Mouse (Mus musculus) large intestine, adult 2 months (tissue): ENCODE measurements around the gene Pstpip1. TPM values are rescaled to one million over a fixed set of nuclear protein-coding genes. Genes with fewer than 3 reads are reported as not detected.

ENCODE experiments used
- DNase-seq: peaks from one replicate; pipeline ENCODE4 v3.0.0-alpha.2; 2012; ENCODE audit warnings: low read depth, low spot score
- WGBS: fragments of 180-500 bp; shearing (Covaris S2); methylation state at CpG from one replicate; pipeline ENCODE4 v1.1.7; 2018; 5-methylcytosine and 5-hydroxymethylcytosine counted together
- polyA plus RNA-seq: library from polyadenylated mRNA; depleted of rRNA; stranded (reverse); fragments of >200 nt; gene quantifications from 2 replicates; pipeline ENCODE4 v1.2.3, GENCODE M21; 2012; rRNA removed

Pstpip1 gene
- polyA plus RNA-seq, 1 experiment = 6.2 TPM

- no peak for DNase-seq
Measured at GRCm38 (mm10) chr9:56141776-56142175, 52.0 kb downstream of the Pstpip1 start.

GRCm38 (mm10) chr9:56144366-56145003, 54.7 kb downstream of the Pstpip1 start:
- 87% methylated on average over 7 of the region's 7 CpGs for WGBS
- DNase-seq = no peak

More at GRCm38 (mm10) chr9:56141776-56142175, 52.0 kb downstream of the Pstpip1 start:
- WGBS = 86% methylated on average over 9 of the region's 9 CpGs

- WGBS = 92% methylated on average over 16 of the region's 16 CpGs
- no peak for DNase-seq
Measured at GRCm38 (mm10) chr9:56146326-56146923, 56.7 kb downstream of the Pstpip1 start.

GRCm38 (mm10) chr9:56151745-56152481, 62.2 kb downstream of the Pstpip1 start:
- 50% methylated on average over 7 of the region's 7 CpGs for WGBS

GRCm38 (mm10) chr9:56152482-56153007, 62.8 kb downstream of the Pstpip1 start:
- WGBS = 61% methylated on average over 4 of the region's 4 CpGs
- DNase-seq = no peak

More at GRCm38 (mm10) chr9:56151745-56152481, 62.2 kb downstream of the Pstpip1 start:
- no peak for DNase-seq

GRCm38 (mm10) chr9:56154572-56154971, 64.8 kb downstream of the Pstpip1 start:
- DNase-seq = no peak
- WGBS = 94% methylated on average over 5 of the region's 5 CpGs

- no peak for DNase-seq
- WGBS = 15% methylated on average over 2 of the region's 2 CpGs
Measured at GRCm38 (mm10) chr9:56158077-56158476, 68.3 kb downstream of the Pstpip1 start.

- no peak for DNase-seq
- WGBS = 15% methylated on average over 2 of the region's 2 CpGs
Measured at GRCm38 (mm10) chr9:56159456-56159855, 69.7 kb downstream of the Pstpip1 start.

- DNase-seq = no peak
- under 1% methylated on average over 82 of the region's 82 CpGs for WGBS
Measured at GRCm38 (mm10) chr9:56160341-56161141, 70.8 kb downstream of the Pstpip1 start.

GRCm38 (mm10) chr9:56165377-56165776, 75.6 kb downstream of the Pstpip1 start, which contains the start of gene Tspan3:
Gene Tspan3 (minus strand): TSS chr9:56165477.
- 93% methylated on average over 6 of the region's 6 CpGs for WGBS
- no peak for DNase-seq

- DNase-seq = no peak
- 41% methylated on average over 5 of the region's 5 CpGs for WGBS
Measured at GRCm38 (mm10) chr9:56166161-56166560, 76.4 kb downstream of the Pstpip1 start.

- no peak for DNase-seq
- 85% methylated on average over 6 of the region's 6 CpGs for WGBS
Measured at GRCm38 (mm10) chr9:56167690-56168089, 77.9 kb downstream of the Pstpip1 start.

GRCm38 (mm10) chr9:56175316-56175715, 85.6 kb downstream of the Pstpip1 start:
- 93% methylated on average over 3 of the region's 3 CpGs for WGBS

GRCm38 (mm10) chr9:56177354-56177753, 87.6 kb downstream of the Pstpip1 start:
- 85% methylated on average over 4 of the region's 4 CpGs for WGBS
- no peak for DNase-seq

More at GRCm38 (mm10) chr9:56175316-56175715, 85.6 kb downstream of the Pstpip1 start:
- DNase-seq = no peak

Other genes starting within 250 kb of the Pstpip1 start
- 2.6 and 2.7 TPM in 2 replicates for gene Scaper, start 151.8 kb upstream of the Pstpip1 start, polyA plus RNA-seq
- not detected in 2 replicates for gene 4930563M21Rik, start 79.4 kb upstream of the Pstpip1 start, polyA plus RNA-seq
- 13.5 and 15.2 TPM in 2 replicates for gene Rcn2, start 48.1 kb upstream of the Pstpip1 start, polyA plus RNA-seq
- 348 and 383 TPM in 2 replicates for gene Tspan3, start 75.5 kb downstream of the Pstpip1 start, polyA plus RNA-seq